Mouse (Mus musculus) gastrocnemius, postnatal 10 days (tissue): ENCODE data around the gene Slitrk3. TPM values are rescaled to one million over a fixed set of nuclear protein-coding genes. Genes with fewer than 3 reads are reported as not detected.
A peak's percentile ranks its signal among the peaks of the same experiment; 100 is the strongest.
"Not testable (repeated sequence)": the region's sequence is repeated elsewhere in the genome, so short reads cannot be mapped to it uniquely, and the experiment has no call there.

ENCODE experiments used
- DNase-seq: peaks from one replicate; pipeline ENCODE4 v3.0.0; 2021; ENCODE audit warnings: mixed read lengths
- long read RNA-seq, 2 experiments: library from polyadenylated mRNA; stranded (forward); transcript quantifications; one replicate each; pipeline ENCODE4 v2.0.0; 2021
- total RNA-seq, 2 experiments: library from RNA; stranded (reverse); gene quantifications; 2 replicates each; pipeline ENCODE4 v1.2.3; 2021

The Slitrk3 gene
- under 1 TPM; 0.19 to 0.47 TPM for total RNA-seq
- long read RNA-seq, experiment 1 = 0 reads
- long read RNA-seq, experiment 2 = 0 reads

DNA sequence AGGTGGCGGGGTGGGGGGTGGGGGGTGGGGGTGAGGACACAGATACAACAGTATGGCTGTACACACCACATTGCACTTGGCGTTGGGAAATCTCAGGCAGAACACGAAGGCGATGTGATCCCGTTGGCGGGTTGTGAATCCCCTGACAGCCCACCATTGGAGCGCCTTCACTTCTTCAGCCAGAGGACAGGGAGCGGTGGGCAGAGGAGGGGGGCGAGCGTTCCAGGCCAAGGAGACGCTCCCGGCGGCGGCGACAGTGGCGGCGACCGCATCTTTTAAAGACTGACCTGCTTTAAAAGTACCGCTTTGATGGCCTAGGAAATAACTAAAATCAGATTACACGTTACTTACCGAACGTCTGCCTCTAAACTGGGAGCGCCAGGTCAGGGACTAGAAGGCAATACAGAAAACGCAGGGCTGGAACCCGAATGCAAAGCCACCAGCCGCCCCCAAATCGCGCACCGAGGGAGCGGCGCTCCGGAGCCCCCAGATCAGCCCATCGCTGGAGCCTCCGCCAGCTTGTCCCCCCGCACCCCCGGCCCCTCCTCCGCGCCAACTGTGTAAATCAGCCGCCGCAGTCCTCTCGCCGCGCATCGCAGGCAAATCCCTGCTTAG is at the start of gene Slitrk3:
Slitrk3 (minus strand) TSS at position 607 of the 615 bp plus-strand sequence.
- no peak for DNase-seq

- DNase-seq = not testable (repeated sequence)
These were observed 36.8 kb upstream of the Slitrk3 start for GRCm38 (mm10) chr3:73094445-73094844.

GRCm38 (mm10) chr3:73084620-73085019 is 27.0 kb upstream of the Slitrk3 start:
- DNase-seq = no peak

DNA sequence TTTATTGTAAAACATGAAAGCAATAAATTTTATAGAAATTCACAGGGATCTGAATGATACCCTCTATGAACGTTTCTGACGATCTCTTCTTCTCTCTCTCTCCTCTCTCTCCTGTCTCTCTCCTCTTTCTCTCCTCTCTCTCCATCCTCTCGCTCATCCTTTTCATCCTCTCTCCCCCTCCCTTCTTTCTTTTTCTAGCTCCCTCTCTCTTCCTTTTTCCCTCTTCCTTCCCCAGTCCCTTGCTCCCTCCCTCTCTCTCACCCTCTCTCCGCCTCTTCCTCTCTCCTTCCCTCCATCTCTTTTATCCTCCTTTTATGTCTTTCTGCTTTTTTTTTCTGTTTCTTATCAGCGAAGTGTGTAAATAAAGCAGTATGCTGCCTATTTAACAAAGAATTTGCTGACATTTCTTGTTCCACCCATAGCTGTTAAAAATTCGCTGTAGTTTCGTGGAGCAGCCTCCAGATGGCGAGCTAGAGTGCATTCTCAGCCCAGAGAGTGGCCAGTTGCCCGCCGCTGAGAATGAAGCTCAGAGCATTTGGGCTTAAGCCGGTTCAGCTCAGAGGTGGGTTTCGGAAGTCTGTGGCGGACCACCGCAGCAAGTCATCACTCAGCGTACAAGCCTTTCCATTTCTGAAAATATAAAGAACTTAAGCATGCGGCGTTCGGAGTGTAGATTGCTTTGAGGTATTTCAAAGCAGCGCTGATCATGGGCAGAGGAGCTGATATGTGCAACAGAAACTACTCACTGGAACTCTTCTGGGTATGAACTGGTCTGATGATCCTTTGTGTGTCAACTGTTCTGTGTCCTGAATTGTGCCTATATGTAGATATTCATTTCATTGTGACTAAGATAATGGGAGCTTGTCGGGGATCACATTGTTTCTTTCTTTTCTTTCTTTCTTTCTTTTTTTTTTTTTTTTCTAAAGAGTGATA is 8.5 kb upstream of the Slitrk3 start:
- peak; percentile 54 for DNase-seq

GRCm38 (mm10) chr3:73058190-73058589 is 587 bp upstream of the Slitrk3 start:
- DNase-seq = no peak

DNA sequence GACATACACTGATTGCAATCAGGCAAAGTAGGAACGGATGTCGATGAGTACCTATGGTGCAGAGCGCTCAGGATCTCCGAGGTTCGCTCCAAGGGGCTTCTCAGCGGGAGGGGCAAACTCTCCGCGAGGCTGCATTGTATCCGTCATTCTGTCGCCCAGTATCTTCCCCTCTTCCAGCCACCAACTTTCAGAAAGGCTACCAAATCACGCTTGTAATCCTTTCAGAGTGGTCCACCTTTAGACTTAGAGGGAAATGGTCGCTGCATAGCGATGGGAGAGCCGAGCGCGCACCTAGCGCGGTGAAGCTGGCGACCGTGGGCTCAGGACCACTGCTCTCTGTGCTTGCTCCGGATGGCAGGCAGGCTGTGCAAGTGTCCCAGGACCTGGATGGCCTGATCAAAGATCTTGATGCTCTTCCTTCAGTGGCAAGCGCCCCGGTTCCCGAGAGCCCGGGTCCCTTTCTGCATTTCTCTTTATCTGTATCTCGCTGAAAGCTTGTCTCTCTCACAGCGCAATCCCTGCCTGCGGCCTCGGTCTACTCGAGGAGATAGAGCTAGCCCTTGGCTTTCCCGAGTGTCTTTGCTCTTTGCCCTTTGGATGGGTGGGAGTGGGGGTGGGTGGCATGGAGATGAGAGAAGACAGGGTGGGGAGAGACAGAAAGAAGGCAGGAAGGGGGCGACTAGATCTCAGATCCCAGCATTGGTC is 959 bp downstream of the Slitrk3 start:
- DNase-seq = no peak

GRCm38 (mm10) chr3:73056044-73056438 is 1.6 kb downstream of the Slitrk3 start:
- no peak for DNase-seq

GRCm38 (mm10) chr3:73055399-73056043 is 2.1 kb downstream of the Slitrk3 start:
- no peak for DNase-seq

GRCm38 (mm10) chr3:73053451-73053931 is 4.1 kb downstream of the Slitrk3 start:
- peak; percentile 20 for DNase-seq

DNA sequence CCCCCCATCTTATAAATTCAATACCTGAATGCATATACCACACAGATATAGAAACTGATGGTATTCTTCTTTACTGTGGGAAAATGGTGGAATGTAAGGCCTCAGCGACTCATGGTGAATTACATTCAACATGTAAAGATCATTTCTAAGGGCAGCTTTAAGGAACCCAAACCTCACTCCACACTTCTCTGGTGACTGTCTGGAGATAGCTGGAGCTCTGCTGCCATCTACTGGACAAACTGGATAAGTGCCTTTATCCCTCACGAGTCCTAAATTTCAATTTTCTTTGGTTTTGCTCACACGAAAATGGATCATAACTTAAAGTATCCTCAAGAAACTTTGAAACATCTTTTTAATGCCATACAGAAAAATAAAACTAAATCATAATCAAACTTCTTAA is 11.4 kb downstream of the Slitrk3 start:
- peak; percentile 33 for DNase-seq

GRCm38 (mm10) chr3:73042256-73042655 is 15.3 kb downstream of the Slitrk3 start:
- DNase-seq = no peak

DNA sequence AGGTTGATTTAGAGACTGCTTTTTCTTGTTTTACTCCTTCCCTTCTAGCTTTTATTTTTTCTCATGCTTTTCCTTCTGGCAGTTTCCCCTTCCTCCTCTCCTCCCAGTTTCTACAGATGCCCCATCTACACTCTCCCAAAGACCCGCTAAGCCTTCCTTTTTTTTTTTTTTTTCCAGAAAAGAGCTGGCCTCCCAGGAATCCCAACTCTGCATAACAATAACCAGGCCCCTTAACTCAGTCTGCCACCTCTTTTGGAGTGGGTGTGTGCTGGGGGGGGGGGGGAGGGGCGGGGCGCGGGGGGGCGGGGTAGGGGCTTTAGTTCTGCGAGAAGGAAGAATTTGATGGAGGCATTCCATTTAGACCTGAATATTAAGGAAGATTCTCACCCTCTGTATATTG is 51.6 kb downstream of the Slitrk3 start:
- no peak for DNase-seq

DNA sequence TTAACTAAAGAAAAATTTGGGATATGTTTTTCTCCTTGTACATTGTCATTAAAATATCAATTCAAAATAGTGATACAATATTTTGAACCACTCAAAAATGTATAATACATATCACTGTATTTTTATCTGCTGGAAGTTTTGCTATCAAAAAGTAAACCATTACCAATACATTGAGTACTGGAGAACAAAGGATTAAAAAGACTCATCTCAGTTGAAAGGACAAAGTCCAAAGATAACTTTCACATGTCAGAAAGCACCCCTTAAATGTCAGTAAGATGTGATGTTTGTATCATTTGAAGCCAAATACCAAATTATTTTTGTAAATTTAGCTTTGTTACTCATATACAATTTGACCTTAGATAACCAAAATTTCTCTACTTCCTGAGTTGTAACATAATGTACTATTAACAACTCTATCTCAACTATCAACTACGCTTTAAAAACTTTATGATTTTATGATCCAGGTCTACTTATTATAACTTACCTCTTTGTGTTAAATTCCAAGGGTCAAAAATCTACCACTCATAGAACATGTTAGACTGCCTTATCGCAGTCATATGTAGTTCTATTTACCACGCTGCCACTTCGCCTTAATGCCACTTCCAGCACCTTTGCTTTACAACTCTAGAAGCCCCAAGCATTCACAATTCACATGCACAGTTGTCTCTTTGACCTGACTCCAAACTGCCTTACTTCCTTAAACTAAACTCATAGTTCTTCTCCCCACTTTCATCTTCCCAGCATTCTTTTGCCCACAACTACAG is 54.5 kb downstream of the Slitrk3 start:
- DNase-seq = no peak

- no peak for DNase-seq
These were observed 60.1 kb downstream of the Slitrk3 start for GRCm38 (mm10) chr3:72997517-72997916.

Other genes with a start within 250 kb of the Slitrk3 start
- gene Sis, start 89.9 kb downstream of the Slitrk3 start, total RNA-seq = not detected